Mouse (Mus musculus): Measurements from ENCODE around the gene Nudt6. TPM values are rescaled to one million over a fixed set of nuclear protein-coding genes. Genes with fewer than 3 reads are reported as not detected.

The Nudt6 gene
- polyA plus RNA-seq, 1 experiment, result 8.3 TPM

- 78% methylated on average over 6 of the region's 6 CpGs for WGBS
- DNase-seq (ENCODE audit: low read depth, low spot score), result no peak
Measured at GRCm38 (mm10) chr3:37387310-37387709, 32.7 kb downstream of the Nudt6 start.

GRCm38 (mm10) chr3:37383096-37383765, 36.8 kb downstream of the Nudt6 start:
- no peak for DNase-seq (ENCODE audit: low read depth, low spot score)
- WGBS, result 64% methylated on average over 6 of the region's 6 CpGs

- 64% methylated on average over 6 of the region's 6 CpGs for WGBS
- DNase-seq (ENCODE audit: low read depth, low spot score), result no peak
Measured at GRCm38 (mm10) chr3:37381457-37381856, 38.6 kb downstream of the Nudt6 start.

GRCm38 (mm10) chr3:37379930-37380881, 39.8 kb downstream of the Nudt6 start:
- no peak for DNase-seq (ENCODE audit: low read depth, low spot score)
- 51% methylated on average over 18 of the region's 18 CpGs for WGBS

GRCm38 (mm10) chr3:37379201-37379600, 40.8 kb downstream of the Nudt6 start:
- no peak for DNase-seq (ENCODE audit: low read depth, low spot score)
- WGBS, result 85% methylated on average over 14 of the region's 14 CpGs

- 73% methylated on average over 6 of the region's 6 CpGs for WGBS
- no peak for DNase-seq (ENCODE audit: low read depth, low spot score)
Measured at GRCm38 (mm10) chr3:37378412-37378811, 41.6 kb downstream of the Nudt6 start.

- WGBS, result 72% methylated on average over 6 of the region's 6 CpGs
- no peak for DNase-seq (ENCODE audit: low read depth, low spot score)
Measured at GRCm38 (mm10) chr3:37377926-37378325, 42.1 kb downstream of the Nudt6 start.

- 79% methylated on average over 11 of the region's 11 CpGs for WGBS
- no peak for DNase-seq (ENCODE audit: low read depth, low spot score)
Measured at GRCm38 (mm10) chr3:37373712-37374111, 46.3 kb downstream of the Nudt6 start.

- 55% methylated on average over 4 of the region's 4 CpGs for WGBS
- no peak for DNase-seq (ENCODE audit: low read depth, low spot score)
Measured at GRCm38 (mm10) chr3:37370407-37370806, 49.6 kb downstream of the Nudt6 start.

- 40% methylated on average over 4 of the region's 4 CpGs for WGBS
- DNase-seq (ENCODE audit: low read depth, low spot score), result no peak
Measured at GRCm38 (mm10) chr3:37366381-37367053, 53.5 kb downstream of the Nudt6 start.

GRCm38 (mm10) chr3:37365976-37366375, 54.0 kb downstream of the Nudt6 start:
- WGBS, result 29% methylated on average over 3 of the region's 3 CpGs
- DNase-seq (ENCODE audit: low read depth, low spot score), result no peak

GRCm38 (mm10) chr3:37365144-37365543, 54.9 kb downstream of the Nudt6 start:
- no peak for DNase-seq (ENCODE audit: low read depth, low spot score)
- WGBS, result 66% methylated on average over 4 of the region's 4 CpGs

GRCm38 (mm10) chr3:37360729-37361128, 59.3 kb downstream of the Nudt6 start:
- 56% methylated on average over 9 of the region's 9 CpGs for WGBS
- no peak for DNase-seq (ENCODE audit: low read depth, low spot score)

Other genes with a start within 250 kb of the Nudt6 start
- 0.11 and 0.16 TPM in 2 replicates for gene Il21, start 187.6 kb downstream of the Nudt6 start, polyA plus RNA-seq (2012; rRNA removed)
- 0.62 and 0.81 TPM in 2 replicates for gene Bbs12, start 107.7 kb downstream of the Nudt6 start, polyA plus RNA-seq (2012; rRNA removed)
- 0.07 and 0.14 TPM in 2 replicates for gene Cetn4, start 107.5 kb downstream of the Nudt6 start, polyA plus RNA-seq (2012; rRNA removed)
- 0.57 and 0.82 TPM in 2 replicates for gene Fgf2, start 71.9 kb downstream of the Nudt6 start, polyA plus RNA-seq (2012; rRNA removed)
- gene Spata5, start 315 bp downstream of the Nudt6 start, polyA plus RNA-seq (2012; rRNA removed), result 2.2 and 2.7 TPM in 2 replicates
- gene Spry1, start 219.7 kb upstream of the Nudt6 start, polyA plus RNA-seq (2012; rRNA removed), result 13.8 and 14.9 TPM in 2 replicates